Mouse (Mus musculus) monocyte, adult 5-6 weeks (primary cell): Measurements from ENCODE around the gene Phf23. TPM values are rescaled to one million over a fixed set of nuclear protein-coding genes. Genes with fewer than 3 reads are reported as not detected.
"Not testable (repeated sequence)": the region's sequence is repeated elsewhere in the genome, so short reads cannot be mapped to it uniquely, and the experiment has no call there.

Source experiments
- ATAC-seq: fragments of 153-309, 156-312 bp; replicated peaks from 2 replicates; pipeline ENCODE4 v1.8.0; 2017; ENCODE audit warnings: mild to moderate bottlenecking; ENCODE audit not compliant: low TSS enrichment, insufficient number of reproducible peaks, severe bottlenecking, poor library complexity, low FRiP score
- total RNA-seq: library from RNA; stranded (forward); fragments of 200-1000, 200-491, 200-594 nt; gene quantifications from 3 replicates; pipeline ENCODE4 v1.2.3, GENCODE M21; 2017

Phf23 gene
- total RNA-seq, result 48.7 to 74.0 TPM (median 57.5 TPM) in 3 replicates

GRCm38 (mm10) chr11:69995391-69995960 is at the start of gene Phf23:
TSS of gene Phf23 (plus strand) at chr11:69995777.
- peak; percentile 67 for ATAC-seq

- no peak for ATAC-seq
Observed at GRCm38 (mm10) chr11:69945997-69946891, 49.3 kb upstream of the Phf23 start.

- ATAC-seq, result no peak
Observed at GRCm38 (mm10) chr11:69947337-69948065, 48.1 kb upstream of the Phf23 start.

GRCm38 (mm10) chr11:69948066-69948762 is 47.4 kb upstream of the Phf23 start, which contains the start of gene Slc2a4:
TSS of gene Slc2a4 (minus strand) at chr11:69948188.
- peak; percentile 71 for ATAC-seq

- peak; percentile 80 for ATAC-seq
Observed at GRCm38 (mm10) chr11:69948763-69949150, 46.8 kb upstream of the Phf23 start.

- ATAC-seq, result no peak
Observed at GRCm38 (mm10) chr11:69950807-69951459, 44.6 kb upstream of the Phf23 start.

GRCm38 (mm10) chr11:69952274-69952673 is 43.3 kb upstream of the Phf23 start:
- ATAC-seq, result no peak

GRCm38 (mm10) chr11:69953267-69953915 is 42.2 kb upstream of the Phf23 start:
- no peak for ATAC-seq

- not testable (repeated sequence) for ATAC-seq
Observed at GRCm38 (mm10) chr11:69955618-69956017, 40.0 kb upstream of the Phf23 start.

GRCm38 (mm10) chr11:69956218-69956617 is 39.4 kb upstream of the Phf23 start:
- ATAC-seq, result no peak

GRCm38 (mm10) chr11:69960616-69961015 is 35.0 kb upstream of the Phf23 start:
- no peak for ATAC-seq

GRCm38 (mm10) chr11:69961841-69962240 is 33.7 kb upstream of the Phf23 start:
- 0 out of 2 replicates have a peak, but pooled peaks have one; percentile 14 for ATAC-seq

GRCm38 (mm10) chr11:69964650-69965270 is 30.8 kb upstream of the Phf23 start, which contains the start of gene Cldn7:
TSS of gene Cldn7 (plus strand) at chr11:69964779.
- ATAC-seq, result no peak

GRCm38 (mm10) chr11:69965271-69966005 is 30.1 kb upstream of the Phf23 start:
- no peak for ATAC-seq

GRCm38 (mm10) chr11:69966006-69966859 is 29.3 kb upstream of the Phf23 start:
- no peak for ATAC-seq
